Mouse (Mus musculus) E14TG2a.4 (cell line): ENCODE measurements around the gene Ky.

ENCODE experiments used
- CTCF ChIP-seq: conservative IDR thresholded peaks from 2 replicates; pipeline ENCODE4 v1.5.1; 2014; ENCODE audit warnings: low read length
- POU5F1 ChIP-seq: IDR thresholded peaks from 2 replicates; pipeline ENCODE4 v1.6.1; 2014; ENCODE audit warnings: low read length, borderline replicate concordance

GRCm38 (mm10) chr9:102558463-102558862 lies 52.9 kb downstream of the Ky start:
- no peak for TF ChIP-seq POU5F1
- TF ChIP-seq CTCF: peak; percentile 75
